Comparison of ENCODE assay signal across 13 mouse cellular contexts in the genomic region with DNA sequence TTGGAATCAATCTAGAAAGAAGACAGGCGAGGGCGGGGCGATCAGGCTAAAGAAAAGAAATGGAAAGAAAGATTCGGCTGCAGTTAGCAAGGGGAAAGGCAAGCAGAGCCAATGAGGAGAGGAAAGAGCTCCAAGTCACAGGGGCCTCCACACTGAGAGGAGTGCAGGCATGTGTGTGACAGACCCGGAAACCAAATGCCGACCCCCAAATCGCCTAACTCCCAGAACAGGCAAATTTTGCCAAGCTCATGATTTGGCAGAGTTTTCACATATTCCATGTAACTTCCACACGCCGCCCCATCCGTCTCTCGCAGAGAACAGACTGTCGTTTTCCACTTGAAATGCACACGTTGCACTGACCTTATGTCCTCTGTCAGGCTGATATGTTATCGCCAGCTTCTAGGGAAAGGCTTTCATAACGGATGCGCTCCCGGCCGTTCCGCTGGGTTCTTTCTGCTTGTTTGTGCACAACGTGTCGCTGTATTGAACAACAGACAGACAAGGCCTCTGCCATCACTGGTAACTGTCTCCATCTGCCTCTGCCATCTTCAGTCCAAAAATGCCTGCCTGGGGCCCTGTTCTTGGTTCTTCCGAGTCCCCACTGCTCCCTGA.
A peak's percentile ranks its signal among the peaks of the same experiment; 100 is the strongest.
DNase-seq lines count a peak whose midpoint lies in the region; ATAC-seq lines count a peak whose summit lies in the region.
"Had no signal": no experiment of that assay in that cellular context is flagged by ENCODE, and none has a peak within 500 bp of the region (broad histone marks: within the 10 kb centered on the region; RNA-seq: fewer than 3 reads in every experiment).

No protein-coding gene starts in this region.

- no peak overlapping the region for H3K27ac ChIP-seq in heart, embryonic 13.5 days (replicated peaks)
- H3K27ac ChIP-seq in midbrain, embryonic 13.5 days = peak overlapping the region; percentile 25
- H3K27ac ChIP-seq in midbrain, embryonic 11.5 days (ENCODE audit: low read depth, low read length) = no peak overlapping the region
- peak overlapping the region; percentile 46 for H3K27ac ChIP-seq in forebrain, embryonic 16.5 days (ENCODE audit: low read length)
- H3K27ac ChIP-seq: kidney, embryonic 15.5 days; limb, embryonic 13.5 days; midbrain, embryonic 12.5 days had no signal

- no peak overlapping the region for H3K9ac ChIP-seq in heart, embryonic 13.5 days
- no peak overlapping the region for H3K9ac ChIP-seq in midbrain, embryonic 13.5 days (replicated peaks)
- no peak overlapping the region for H3K9ac ChIP-seq in midbrain, embryonic 11.5 days (ENCODE audit: low read length)
- no peak overlapping the region for H3K9ac ChIP-seq in forebrain, embryonic 16.5 days (replicated peaks; ENCODE audit: low read depth, low read length)
- H3K9ac ChIP-seq: kidney, embryonic 15.5 days; limb, embryonic 13.5 days; midbrain, embryonic 12.5 days had no signal

- peaks cover 22% of the 10 kb centered on the region for H3K27me3 ChIP-seq in heart, embryonic 13.5 days (replicated peaks)
- no peaks in the 10 kb centered on the region for H3K27me3 ChIP-seq in midbrain, embryonic 13.5 days
- no peaks in the 10 kb centered on the region for H3K27me3 ChIP-seq in midbrain, embryonic 11.5 days (ENCODE audit: control insufficient read depth, insufficient read depth, low read length)
- peaks cover 15% of the 10 kb centered on the region for H3K27me3 ChIP-seq in forebrain, embryonic 16.5 days (replicated peaks; ENCODE audit: control insufficient read depth, insufficient read depth, low read length)
- H3K27me3 ChIP-seq: CH12.LX; kidney, embryonic 15.5 days; limb, embryonic 13.5 days had no signal

- no peaks in the 10 kb centered on the region for H3K36me3 ChIP-seq in heart, embryonic 13.5 days
- H3K36me3 ChIP-seq in midbrain, embryonic 13.5 days = no peaks in the 10 kb centered on the region; the same call in 1 of the 2 replicates
- 0 out of 2 replicates have a peak, but pooled peaks cover 2% of the 10 kb centered on the region for H3K36me3 ChIP-seq in midbrain, embryonic 11.5 days (ENCODE audit: control insufficient read depth, insufficient read depth, low read length)
- no peaks in the 10 kb centered on the region for H3K36me3 ChIP-seq in forebrain, embryonic 16.5 days (ENCODE audit: control insufficient read depth, insufficient read depth)
- H3K36me3 ChIP-seq: kidney, embryonic 15.5 days; limb, embryonic 13.5 days; midbrain, embryonic 12.5 days had no signal

- peak overlapping the region; percentile 3; the same call in 1 of the 2 replicates for H3K4me3 ChIP-seq in heart, embryonic 13.5 days
- no peak overlapping the region for H3K4me3 ChIP-seq in midbrain, embryonic 13.5 days (replicated peaks)
- H3K4me3 ChIP-seq in midbrain, embryonic 11.5 days (ENCODE audit: low read depth, low read length) = no peak overlapping the region
- no peak overlapping the region for H3K4me3 ChIP-seq in forebrain, embryonic 16.5 days (replicated peaks; ENCODE audit: low read length)
- H3K4me3 ChIP-seq: kidney, embryonic 15.5 days; limb, embryonic 13.5 days; midbrain, embryonic 12.5 days had no signal

- no peak for DNase-seq in heart, postnatal 36 days
- DNase-seq in midbrain, embryonic 11.5 days (ENCODE audit: low spot score, missing footprints) = no peak
- DNase-seq in layer of hippocampus, postnatal 36 days = peak; percentile 32 to 51
- no peak for DNase-seq in MN1 (ENCODE audit: low spot score)
- no peak for DNase-seq in adrenal gland, postnatal 36 days
- DNase-seq: gastrocnemius, postnatal 25 days had no signal

- intact Hi-C loops in heart, postnatal 36 days (cut with DNase I) = no loop called here

- no peak for ATAC-seq in heart, embryonic 13.5 days (ENCODE audit: extremely low read depth, insufficient number of reproducible peaks, low FRiP score, low TSS enrichment)
- ATAC-seq in midbrain, embryonic 13.5 days = no peak
- ATAC-seq in midbrain, embryonic 11.5 days (ENCODE audit: low FRiP score) = no peak
- ATAC-seq in forebrain, embryonic 16.5 days = peak; percentile 64

- H3K4me1 ChIP-seq in heart, embryonic 13.5 days = peaks cover 8% of the 10 kb centered on the region; the same call in 1 of the 2 replicates
- peaks cover 59% of the 10 kb centered on the region for H3K4me1 ChIP-seq in midbrain, embryonic 13.5 days (replicated peaks)
- peaks cover 30% of the 10 kb centered on the region for H3K4me1 ChIP-seq in midbrain, embryonic 11.5 days (ENCODE audit: control insufficient read depth, insufficient read depth, low read length)
- H3K4me1 ChIP-seq in forebrain, embryonic 16.5 days (replicated peaks; ENCODE audit: control insufficient read depth, insufficient read depth, low read length) = peaks cover 26% of the 10 kb centered on the region

- H3K9me3 ChIP-seq in heart, embryonic 13.5 days = no peaks in the 10 kb centered on the region
- H3K9me3 ChIP-seq in midbrain, embryonic 13.5 days = no peaks in the 10 kb centered on the region
- H3K9me3 ChIP-seq in midbrain, embryonic 11.5 days (ENCODE audit: control insufficient read depth, low read length) = no peaks in the 10 kb centered on the region
- H3K9me3 ChIP-seq in forebrain, embryonic 16.5 days (ENCODE audit: control insufficient read depth, low read length) = no peaks in the 10 kb centered on the region
- H3K9me3 ChIP-seq: kidney, embryonic 15.5 days; limb, embryonic 13.5 days; midbrain, embryonic 12.5 days had no signal

- WGBS in heart, embryonic 13.5 days = 40% methylated on average over 22 of the region's 22 CpGs
- WGBS in midbrain, embryonic 13.5 days = 66% methylated on average over 22 of the region's 22 CpGs
- 83% methylated on average over 22 of the region's 22 CpGs for WGBS in midbrain, embryonic 11.5 days
- WGBS in forebrain, embryonic 16.5 days = 52% methylated on average over 22 of the region's 22 CpGs

- peak overlapping the region; percentile 59 for H3K4me2 ChIP-seq in heart, embryonic 13.5 days
- no peak overlapping the region for H3K4me2 ChIP-seq in midbrain, embryonic 13.5 days (replicated peaks)
- H3K4me2 ChIP-seq in midbrain, embryonic 11.5 days = no peak overlapping the region
- H3K4me2 ChIP-seq in forebrain, embryonic 16.5 days (ENCODE audit: low read length) = peak overlapping the region; percentile 15; the same call in 1 of the 2 replicates
- H3K4me2 ChIP-seq: kidney, embryonic 15.5 days; limb, embryonic 13.5 days; midbrain, embryonic 12.5 days had no signal

Comparison
In these comparisons a context has a peak if more than half of its experiments do, and no peak if none do; other contexts are left out.
1. H3K27ac ChIP-seq: peak in midbrain, embryonic 13.5 days (single experiment) and forebrain, embryonic 16.5 days (single experiment); none in heart, embryonic 13.5 days (single experiment) and midbrain, embryonic 11.5 days (single experiment).
2. H3K4me2 ChIP-seq: peak in heart, embryonic 13.5 days (single experiment) and forebrain, embryonic 16.5 days (single experiment); none in midbrain, embryonic 13.5 days (single experiment) and midbrain, embryonic 11.5 days (single experiment).
3. DNase-seq: peak in layer of hippocampus, postnatal 36 days (2 of 2); none in heart, postnatal 36 days (0 of 2), midbrain, embryonic 11.5 days (single experiment), MN1 (single experiment) and adrenal gland, postnatal 36 days (0 of 2).